Mouse (Mus musculus): Measurements from ENCODE around the gene Gm49318. TPM values are rescaled to one million over a fixed set of nuclear protein-coding genes. Genes with fewer than 3 reads are reported as not detected.
"Not testable (repeated sequence)": the region's sequence is repeated elsewhere in the genome, so short reads cannot be mapped to it uniquely, and the experiment has no call there.

The Gm49318 gene
- total RNA-seq, 2 experiments from 2014 or later = not detected

DNA sequence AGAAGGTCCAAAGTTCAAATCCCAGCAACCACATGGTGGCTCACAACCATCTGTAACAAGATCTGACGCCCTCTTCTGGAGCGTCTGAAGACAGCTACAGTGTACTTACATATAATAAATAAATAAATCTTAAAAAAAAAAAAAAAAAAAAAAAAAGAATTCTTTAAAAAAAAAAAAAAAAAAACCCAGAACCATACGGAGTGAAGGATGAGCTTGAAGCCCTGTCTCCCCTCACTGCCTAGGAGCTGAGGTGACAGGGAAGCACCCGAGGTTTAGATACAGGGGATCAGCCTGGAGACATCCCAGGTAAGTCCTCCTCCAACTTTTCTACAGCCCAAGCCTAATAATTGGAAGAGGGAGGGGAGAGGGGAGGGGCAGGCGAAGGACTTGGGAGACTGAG, 4.7 kb upstream of the Gm49318 start:
- not testable (repeated sequence) for ATAC-seq (replicated peaks; ENCODE audit: low FRiP score, poor library complexity, severe bottlenecking)

- no peak for ATAC-seq (replicated peaks; ENCODE audit: low FRiP score, poor library complexity, severe bottlenecking)
Observed at GRCm38 (mm10) chr9:22072276-22072675, 1.2 kb upstream of the Gm49318 start.

DNA sequence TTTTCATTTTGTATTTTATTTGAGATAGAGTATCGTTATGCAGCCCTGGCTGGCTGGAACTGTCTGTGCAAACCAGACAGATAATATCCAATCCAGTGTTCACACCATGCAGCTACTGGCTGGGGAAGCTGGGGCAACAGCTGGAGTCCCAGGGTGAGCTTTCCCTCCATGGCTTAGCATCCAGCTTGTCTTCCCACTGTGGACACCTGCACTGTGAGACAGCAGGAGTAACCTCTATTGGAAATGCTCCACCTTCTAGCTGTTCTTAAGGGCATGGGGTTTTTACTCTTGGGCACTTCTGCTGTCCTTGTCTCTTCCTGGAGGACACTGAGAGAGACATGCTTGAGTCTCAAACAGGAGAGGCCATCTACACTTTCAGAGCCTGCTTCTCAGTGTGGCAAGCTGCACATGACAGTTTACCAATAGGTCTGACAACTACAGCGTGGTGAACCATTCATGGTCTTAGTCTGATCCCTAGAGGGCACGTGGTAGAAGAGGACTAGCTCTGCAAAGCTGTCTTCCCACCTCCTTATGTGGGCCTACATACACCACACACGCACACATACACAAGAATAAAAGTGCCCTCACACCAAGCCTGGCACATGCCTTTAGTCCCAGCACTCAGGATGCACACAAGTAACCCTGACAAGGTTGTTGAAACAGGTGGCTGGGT, 1.0 kb downstream of the Gm49318 start:
- ATAC-seq (replicated peaks; ENCODE audit: low FRiP score, poor library complexity, severe bottlenecking) = peak; percentile 1; the same call in 1 of the 2 replicates

- ATAC-seq (replicated peaks; ENCODE audit: low FRiP score, poor library complexity, severe bottlenecking) = no peak
Observed at GRCm38 (mm10) chr9:22067195-22067594, 3.9 kb downstream of the Gm49318 start.

- ATAC-seq (replicated peaks; ENCODE audit: low FRiP score, poor library complexity, severe bottlenecking) = no peak
Observed at GRCm38 (mm10) chr9:22066433-22066832, 4.6 kb downstream of the Gm49318 start.

GRCm38 (mm10) chr9:22065642-22066041, 5.4 kb downstream of the Gm49318 start:
- no peak for ATAC-seq (replicated peaks; ENCODE audit: low FRiP score, poor library complexity, severe bottlenecking)

GRCm38 (mm10) chr9:22064341-22064740, 6.7 kb downstream of the Gm49318 start:
- no peak for ATAC-seq (replicated peaks; ENCODE audit: low FRiP score, poor library complexity, severe bottlenecking)

- ATAC-seq (replicated peaks; ENCODE audit: low FRiP score, poor library complexity, severe bottlenecking) = no peak
Observed at GRCm38 (mm10) chr9:22061339-22061738, 9.7 kb downstream of the Gm49318 start.

DNA sequence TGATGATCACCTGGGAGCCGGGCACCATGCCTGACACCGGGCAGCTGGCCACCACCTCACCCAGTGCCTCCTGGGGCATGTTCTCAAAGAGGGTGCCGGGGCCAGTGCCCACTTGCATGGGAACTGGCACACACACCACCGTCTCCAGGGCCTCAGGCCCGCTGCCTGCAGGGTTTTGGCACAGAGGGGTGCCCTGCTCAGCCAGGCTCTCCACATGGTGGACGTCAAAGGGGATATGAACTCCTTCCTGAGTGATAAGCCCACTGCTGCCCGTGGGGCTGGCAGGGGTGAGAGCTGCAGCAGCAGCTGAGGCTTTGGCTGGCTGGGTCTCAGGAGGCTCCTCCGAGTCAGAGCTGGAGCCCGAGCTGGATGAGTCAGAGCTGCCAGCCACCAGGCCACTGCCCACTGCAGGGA, 13.0 kb downstream of the Gm49318 start:
- ATAC-seq (replicated peaks; ENCODE audit: low FRiP score, poor library complexity, severe bottlenecking) = no peak

- no peak for ATAC-seq (replicated peaks; ENCODE audit: low FRiP score, poor library complexity, severe bottlenecking)
Observed at GRCm38 (mm10) chr9:22057031-22057517, 14.0 kb downstream of the Gm49318 start.

DNA sequence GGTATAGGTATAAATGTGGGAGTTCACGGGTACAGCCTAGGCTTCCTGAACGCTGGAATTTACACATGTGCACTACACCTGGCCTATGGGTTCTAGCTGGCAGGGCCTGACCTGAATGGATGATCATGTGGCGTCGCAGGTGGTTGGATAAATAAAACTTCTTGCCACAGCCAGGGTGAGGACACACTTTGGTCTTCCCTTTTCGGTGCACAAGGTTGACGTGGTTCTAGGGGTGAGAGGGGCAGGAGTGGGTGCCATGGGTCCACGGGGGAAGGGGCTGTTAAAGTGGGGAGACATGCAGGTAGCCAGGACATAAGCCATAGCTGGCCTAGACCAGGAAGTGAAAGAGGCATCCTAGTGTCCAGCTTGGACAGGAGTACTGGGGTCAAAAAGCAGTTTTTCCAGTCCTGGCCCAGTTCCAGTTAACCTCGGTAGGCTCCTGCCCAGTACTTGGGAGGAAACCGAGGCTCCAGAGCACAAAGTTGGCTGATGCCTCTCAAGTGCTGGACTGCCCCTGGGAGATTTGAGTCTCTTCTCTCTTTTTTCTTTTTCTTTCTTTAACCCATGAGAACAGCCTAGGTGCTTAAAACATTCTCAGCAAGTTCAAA, 14.7 kb downstream of the Gm49318 start:
- ATAC-seq (replicated peaks; ENCODE audit: low FRiP score, poor library complexity, severe bottlenecking) = no peak

DNA sequence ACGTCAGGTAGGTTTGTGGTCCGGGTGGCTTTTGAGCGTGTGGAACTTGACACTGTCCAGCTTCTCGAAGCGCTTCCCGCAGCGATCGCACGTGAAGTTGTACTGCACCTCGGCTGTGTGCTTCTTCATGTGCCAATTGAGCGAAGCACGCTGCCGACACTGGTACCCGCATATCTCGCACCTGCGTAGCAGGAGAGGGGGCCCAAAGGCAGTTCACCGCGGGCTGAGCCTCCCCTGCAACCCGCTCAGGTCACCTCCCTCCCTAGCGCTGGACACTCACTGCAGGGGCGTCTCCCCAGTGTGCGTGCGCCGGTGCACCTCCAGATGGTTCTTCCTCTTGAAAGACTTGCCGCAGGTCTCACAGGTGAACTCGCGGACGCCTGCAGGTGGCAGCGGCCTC, 15.3 kb downstream of the Gm49318 start:
- no peak for ATAC-seq (replicated peaks; ENCODE audit: low FRiP score, poor library complexity, severe bottlenecking)

- peak; percentile 60 for ATAC-seq (replicated peaks; ENCODE audit: low FRiP score, poor library complexity, severe bottlenecking)
Observed at GRCm38 (mm10) chr9:22054411-22055076, 16.5 kb downstream of the Gm49318 start.

- ATAC-seq (replicated peaks; ENCODE audit: low FRiP score, poor library complexity, severe bottlenecking) = no peak
Observed at GRCm38 (mm10) chr9:22053657-22054056, 17.4 kb downstream of the Gm49318 start.

DNA sequence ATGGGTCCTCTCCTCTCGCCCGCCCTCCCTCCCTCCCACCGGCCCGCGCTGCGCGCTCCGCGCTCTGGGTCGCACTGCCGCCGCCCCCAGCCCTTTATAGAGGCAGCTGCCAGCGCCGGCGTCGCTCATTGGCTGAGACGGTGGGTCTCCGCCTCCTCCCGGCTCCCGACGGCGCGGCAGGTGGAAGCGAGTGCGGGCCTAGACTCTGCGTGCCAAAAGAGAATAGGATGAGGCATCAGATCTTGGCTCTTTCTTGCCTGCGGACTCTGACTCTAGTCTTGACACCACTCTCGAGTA, 19.2 kb downstream of the Gm49318 start, which contains the start of gene Elavl3:
TSS of gene Elavl3 (minus strand) at position 66 of the 297 bp plus-strand sequence.
- ATAC-seq (replicated peaks; ENCODE audit: low FRiP score, poor library complexity, severe bottlenecking) = no peak

DNA sequence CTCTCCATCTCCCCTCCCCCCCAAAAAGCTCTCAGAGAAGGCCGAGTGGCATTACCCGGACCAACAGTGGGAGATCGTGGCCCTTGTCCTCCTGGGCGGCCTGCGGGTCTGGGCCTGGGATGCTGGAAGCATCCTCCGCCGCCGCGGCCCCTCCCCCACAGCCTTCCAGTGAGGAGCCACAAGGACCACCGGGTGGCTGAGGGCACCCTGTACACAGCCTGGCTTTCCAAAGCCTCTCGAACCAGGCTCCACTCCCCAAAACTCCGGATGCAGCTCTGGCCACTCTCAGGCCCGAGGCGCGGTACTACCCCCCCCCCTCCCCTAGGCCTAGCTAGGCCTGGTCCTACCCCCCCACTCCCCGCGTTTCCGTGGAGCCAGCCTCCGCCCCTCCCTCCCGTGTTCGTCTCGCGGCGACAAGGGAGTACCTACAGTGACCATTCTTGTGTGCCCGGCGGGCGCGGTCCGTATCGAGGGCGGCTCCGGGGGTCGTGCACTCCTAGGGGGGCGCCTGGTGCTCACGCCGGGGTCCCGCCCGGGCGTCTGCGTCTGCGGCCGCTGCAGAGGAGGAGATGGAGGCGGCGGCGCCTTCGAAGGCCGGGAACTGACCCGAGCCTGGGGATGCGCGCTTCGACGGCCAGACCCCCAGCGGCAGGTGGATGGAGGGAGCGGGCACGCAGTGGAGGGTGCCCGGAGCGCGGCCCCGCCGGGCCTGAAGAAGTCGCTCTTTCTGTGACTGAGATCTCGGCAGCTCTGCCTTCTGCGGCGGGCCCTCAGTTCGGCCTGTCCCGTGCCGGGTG, 19.7 kb downstream of the Gm49318 start:
- ATAC-seq (replicated peaks; ENCODE audit: low FRiP score, poor library complexity, severe bottlenecking) = no peak

DNA sequence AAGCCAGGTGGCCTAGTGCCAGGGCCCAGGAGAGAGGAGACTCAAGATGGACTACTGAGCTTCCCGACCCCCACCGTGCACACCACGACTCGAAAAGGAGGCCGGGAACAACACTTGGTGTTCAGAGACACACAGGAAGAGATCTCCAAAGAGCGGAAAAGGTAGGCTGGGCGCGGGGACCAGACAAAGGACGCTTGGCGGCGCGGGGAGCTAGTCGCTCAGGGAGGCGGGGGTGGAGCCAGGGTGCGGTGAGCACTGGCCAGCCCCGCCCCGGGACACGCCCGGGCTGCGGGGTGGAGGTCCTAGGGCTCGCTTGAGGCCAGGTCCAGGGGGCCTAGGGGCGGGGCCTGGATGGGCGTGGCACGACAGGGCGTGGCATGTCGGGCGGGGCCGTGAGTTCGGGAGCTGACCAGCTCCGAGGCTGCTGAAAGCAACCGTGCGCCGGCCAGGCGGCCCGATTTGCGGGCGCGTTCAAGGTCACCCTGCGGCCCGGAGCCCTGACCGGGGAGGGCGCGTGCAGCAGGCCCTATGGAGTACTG, 20.6 kb downstream of the Gm49318 start:
- no peak for ATAC-seq (replicated peaks; ENCODE audit: low FRiP score, poor library complexity, severe bottlenecking)

- ATAC-seq (replicated peaks; ENCODE audit: low FRiP score, poor library complexity, severe bottlenecking) = no peak
Observed at GRCm38 (mm10) chr9:22049721-22050270, 21.3 kb downstream of the Gm49318 start.

GRCm38 (mm10) chr9:22049315-22049714, 21.7 kb downstream of the Gm49318 start:
- no peak for ATAC-seq (replicated peaks; ENCODE audit: low FRiP score, poor library complexity, severe bottlenecking)

DNA sequence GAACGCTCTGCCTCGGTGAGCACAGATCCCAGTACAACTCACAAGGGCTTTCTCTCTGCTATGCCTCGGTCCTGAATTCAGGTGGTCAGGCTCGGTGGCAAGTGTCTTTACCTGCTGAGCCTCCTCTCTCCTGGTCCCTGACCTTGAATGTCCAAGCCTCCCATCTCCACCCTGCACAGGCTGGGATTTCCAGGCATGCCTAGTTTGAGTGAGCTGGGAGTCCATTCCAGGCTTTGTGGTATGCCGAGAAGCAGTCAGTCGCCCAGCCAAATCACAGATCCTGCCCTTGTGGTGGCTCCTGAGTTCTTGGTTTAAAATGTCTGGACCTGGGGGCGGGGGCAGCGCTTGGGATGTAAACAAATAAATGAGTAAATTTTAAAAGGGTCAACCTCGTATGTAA, 23.7 kb downstream of the Gm49318 start:
- ATAC-seq (replicated peaks; ENCODE audit: low FRiP score, poor library complexity, severe bottlenecking) = no peak

Measured in erythroblast, adult 5-6 weeks (primary cell).